Mouse (Mus musculus): ENCODE results near the gene Gins2. TPM values are rescaled to one million over a fixed set of nuclear protein-coding genes. Genes with fewer than 3 reads are reported as not detected.

Gene Gins2
- total RNA-seq, 1 experiment = 56.2 TPM

GRCm38 (mm10) chr8:120549321-120549921, 39.7 kb downstream of the Gins2 start:
- Histone ChIP-seq H3K4me1 (ENCODE audit: control insufficient read depth in 2 of 2, insufficient read depth in 2 of 2, low read length in 2 of 2, poor library complexity in 1 of 2) (peaks cover 7 to 56% of the 10 kb centered on the region in 2 experiments), H3K9me3 (ENCODE audit: control insufficient read depth, insufficient read depth, low read depth, low read length) (no peaks in the 10 kb centered on the region)
- DNase-seq (ENCODE audit: low read depth, low spot score) = no peak

GRCm38 (mm10) chr8:120548313-120548761, 40.8 kb downstream of the Gins2 start:
- peaks cover 7% of the 10 kb centered on the region; the same call in 1 of the 2 replicates for H3K36me3 ChIP-seq (ENCODE audit: control insufficient read depth, insufficient read depth, low read length, poor library complexity, severe bottlenecking)
- H3K9me3 ChIP-seq (ENCODE audit: control insufficient read depth, insufficient read depth, low read depth, low read length) = no peaks in the 10 kb centered on the region
- H3K4me1 ChIP-seq (ENCODE audit: control insufficient read depth in 2 of 2, insufficient read depth in 2 of 2, low read length in 2 of 2, poor library complexity in 1 of 2) = peaks cover 7 to 57% of the 10 kb centered on the region in 2 experiments
- in situ Hi-C loops (cut with MboI; ENCODE audit: low sequenced_read_pairs in 2 of 2, unreplicated experiment in 2 of 2) = no loop called here
- H3K4me3 ChIP-seq (ENCODE audit: insufficient read depth in 1 of 2, low read depth in 1 of 2, low read length in 2 of 2, poor library complexity in 1 of 2, severe bottlenecking in 1 of 2) = peak overlapping the region in 1 of 2 experiments; percentile 1; a peak in 1 of 4 replicates
- no peak overlapping the region for H3K9ac ChIP-seq (ENCODE audit: insufficient read depth, low read depth, low read length, poor library complexity, severe bottlenecking)
- no peak overlapping the region for H3K27ac ChIP-seq (ENCODE audit: insufficient read depth, low read depth, low read length, poor library complexity, severe bottlenecking)
- TF ChIP-seq MAFK (IDR thresholded peaks at IDR 0.05; ENCODE audit: insufficient read depth, low read depth, low read length) (no peak), HCFC1 (IDR thresholded peaks at IDR 0.05; ENCODE audit: borderline replicate concordance, insufficient read depth, low read length) (no peak), ZC3H11A (IDR thresholded peaks at IDR 0.05; ENCODE audit: borderline replicate concordance, low read depth, low read length) (no peak), CHD2 (IDR thresholded peaks at IDR 0.05; ENCODE audit: low read depth, low read length) (no peak), ZNF384 (IDR thresholded peaks at IDR 0.05; ENCODE audit: low read depth, low read length) (no peak)
- DNase-seq (ENCODE audit: low read depth, low spot score) = no peak

More at GRCm38 (mm10) chr8:120549321-120549921, 39.7 kb downstream of the Gins2 start:
- peak overlapping the region; percentile 18; the same call in 1 of the 2 replicates for H3K9ac ChIP-seq (ENCODE audit: insufficient read depth, low read depth, low read length, poor library complexity, severe bottlenecking)
- in situ Hi-C loops (cut with MboI; ENCODE audit: low sequenced_read_pairs in 2 of 2, unreplicated experiment in 2 of 2) = no loop called here
- no peak overlapping the region for H3K27ac ChIP-seq (ENCODE audit: insufficient read depth, low read depth, low read length, poor library complexity, severe bottlenecking)
- H3K4me3 ChIP-seq (ENCODE audit: insufficient read depth in 1 of 2, low read depth in 1 of 2, low read length in 2 of 2, poor library complexity in 1 of 2, severe bottlenecking in 1 of 2) = peak overlapping the region in 1 of 2 experiments; percentile 49; a peak in 2 of 4 replicates
- peaks cover 18% of the 10 kb centered on the region for H3K36me3 ChIP-seq (ENCODE audit: control insufficient read depth, insufficient read depth, low read length, poor library complexity, severe bottlenecking)
- TF ChIP-seq ZC3H11A (IDR thresholded peaks at IDR 0.05; ENCODE audit: borderline replicate concordance, low read depth, low read length) (no peak), MAFK (IDR thresholded peaks at IDR 0.05; ENCODE audit: insufficient read depth, low read depth, low read length) (no peak), ZNF384 (IDR thresholded peaks at IDR 0.05; ENCODE audit: low read depth, low read length) (no peak)

DNA sequence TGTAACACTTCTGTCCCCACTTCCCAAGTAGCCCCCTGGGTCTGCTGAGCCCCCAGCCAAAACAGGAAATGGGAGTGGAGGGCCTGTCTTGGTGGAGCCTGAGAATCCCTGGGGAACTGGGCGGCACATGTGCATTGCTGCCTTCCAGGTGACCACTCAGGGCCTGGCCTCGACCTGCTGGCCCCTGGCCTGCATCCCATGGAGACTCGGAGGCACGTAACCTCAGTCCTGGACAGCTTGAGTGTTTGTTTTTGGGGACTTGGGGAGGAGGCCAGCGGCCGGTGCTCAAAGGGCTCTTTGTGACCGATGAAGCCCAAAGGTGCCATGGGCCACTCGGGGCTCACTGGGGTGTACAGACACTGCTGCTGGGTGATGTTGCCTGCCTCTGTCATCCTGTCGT, 41.5 kb downstream of the Gins2 start:
- no peak for DNase-seq (ENCODE audit: low read depth, low spot score)
- Histone ChIP-seq H3K4me1 (ENCODE audit: control insufficient read depth in 2 of 2, insufficient read depth in 2 of 2, low read length in 2 of 2, poor library complexity in 1 of 2) (peaks cover 7 to 64% of the 10 kb centered on the region in 2 experiments), H3K4me3 (ENCODE audit: insufficient read depth in 1 of 2, low read depth in 1 of 2, low read length in 2 of 2, poor library complexity in 1 of 2, severe bottlenecking in 1 of 2) (no peak overlapping the region), H3K9ac (ENCODE audit: insufficient read depth, low read depth, low read length, poor library complexity, severe bottlenecking) (no peak overlapping the region), H3K36me3 (ENCODE audit: control insufficient read depth, insufficient read depth, low read length, poor library complexity, severe bottlenecking) (peaks cover 6% of the 10 kb centered on the region; the same call in 1 of the 2 replicates), H3K9me3 (ENCODE audit: control insufficient read depth, insufficient read depth, low read depth, low read length) (no peaks in the 10 kb centered on the region), H3K27ac (ENCODE audit: insufficient read depth, low read depth, low read length, poor library complexity, severe bottlenecking) (no peak overlapping the region)
- in situ Hi-C loops (cut with MboI; ENCODE audit: low sequenced_read_pairs in 2 of 2, unreplicated experiment in 2 of 2) = no loop called here
- TF ChIP-seq ZC3H11A (IDR thresholded peaks at IDR 0.05; ENCODE audit: borderline replicate concordance, low read depth, low read length) (no peak), HCFC1 (IDR thresholded peaks at IDR 0.05; ENCODE audit: borderline replicate concordance, insufficient read depth, low read length) (no peak), ZNF384 (IDR thresholded peaks at IDR 0.05; ENCODE audit: low read depth, low read length) (no peak), CHD2 (IDR thresholded peaks at IDR 0.05; ENCODE audit: low read depth, low read length) (no peak), MAFK (IDR thresholded peaks at IDR 0.05; ENCODE audit: insufficient read depth, low read depth, low read length) (no peak)

- in situ Hi-C loops (cut with MboI; ENCODE audit: low sequenced_read_pairs in 2 of 2, unreplicated experiment in 2 of 2) = no loop called here
- H3K9ac ChIP-seq (ENCODE audit: insufficient read depth, low read depth, low read length, poor library complexity, severe bottlenecking) = no peak overlapping the region
- no peak overlapping the region for H3K27ac ChIP-seq (ENCODE audit: insufficient read depth, low read depth, low read length, poor library complexity, severe bottlenecking)
- no peak for DNase-seq (ENCODE audit: low read depth, low spot score)
- no peak overlapping the region for H3K4me3 ChIP-seq (ENCODE audit: insufficient read depth in 1 of 2, low read depth in 1 of 2, low read length in 2 of 2, poor library complexity in 1 of 2, severe bottlenecking in 1 of 2)
- TF ChIP-seq MAFK (IDR thresholded peaks at IDR 0.05; ENCODE audit: insufficient read depth, low read depth, low read length) = no peak
- no peak for TF ChIP-seq CHD2 (IDR thresholded peaks at IDR 0.05; ENCODE audit: low read depth, low read length)
- TF ChIP-seq ZC3H11A (IDR thresholded peaks at IDR 0.05; ENCODE audit: borderline replicate concordance, low read depth, low read length) = no peak
- no peak for TF ChIP-seq ZNF384 (IDR thresholded peaks at IDR 0.05; ENCODE audit: low read depth, low read length)
- H3K9me3 ChIP-seq (ENCODE audit: control insufficient read depth, insufficient read depth, low read depth, low read length) = no peaks in the 10 kb centered on the region
- peaks cover 5% of the 10 kb centered on the region; the same call in 1 of the 2 replicates for H3K36me3 ChIP-seq (ENCODE audit: control insufficient read depth, insufficient read depth, low read length, poor library complexity, severe bottlenecking)
- H3K4me1 ChIP-seq (ENCODE audit: control insufficient read depth in 2 of 2, insufficient read depth in 2 of 2, low read length in 2 of 2, poor library complexity in 1 of 2) = peaks cover 9 to 65% of the 10 kb centered on the region in 2 experiments
Observed at GRCm38 (mm10) chr8:120544155-120544554, 44.9 kb downstream of the Gins2 start.

All from ES-E14 (cell line).